17 mouse cellular contexts compared by ENCODE assay signal in genomic region chr2:113684847-113685246, GRCm38 (mm10).
A peak's percentile ranks its signal among the peaks of the same experiment; 100 is the strongest.
DNase-seq lines count a peak whose midpoint lies in the region; ATAC-seq and TF ChIP-seq lines count a peak whose summit lies in the region.
"Had no signal": no experiment of that assay in that cellular context is flagged by ENCODE, and none has a peak within 500 bp of the region (broad histone marks: within the 10 kb centered on the region; RNA-seq: fewer than 3 reads in every experiment).

No protein-coding gene starts in this region.

- no peak overlapping the region for H3K4me2 ChIP-seq in forebrain, embryonic 14.5 days (ENCODE audit: low read length)
- H3K4me2 ChIP-seq in hindbrain, embryonic 16.5 days (ENCODE audit: low read length), result no peak overlapping the region
- no peak overlapping the region for H3K4me2 ChIP-seq in hindbrain, embryonic 13.5 days
- H3K4me2 ChIP-seq in midbrain, embryonic 14.5 days (ENCODE audit: low read length), result no peak overlapping the region
- no peak overlapping the region for H3K4me2 ChIP-seq in midbrain, embryonic 11.5 days
- H3K4me2 ChIP-seq in midbrain, postnatal 0 days (ENCODE audit: low read depth, low read length, poor library complexity, severe bottlenecking), result no peak overlapping the region
- H3K4me2 ChIP-seq: embryonic facial prominence, embryonic 13.5 days; heart, embryonic 12.5 days; intestine, embryonic 15.5 days had no signal

- no peaks in the 10 kb centered on the region for H3K4me1 ChIP-seq in forebrain, embryonic 14.5 days (ENCODE audit: control insufficient read depth, insufficient read depth, low read length)
- no peaks in the 10 kb centered on the region for H3K4me1 ChIP-seq in forebrain, embryonic 10.5 days
- H3K4me1 ChIP-seq in hindbrain, embryonic 16.5 days (ENCODE audit: control insufficient read depth, insufficient read depth, low read depth, low read length), result no peaks in the 10 kb centered on the region
- 0 out of 2 replicates have a peak, but pooled peaks cover 3% of the 10 kb centered on the region for H3K4me1 ChIP-seq in hindbrain, embryonic 13.5 days (replicated peaks)
- no peaks in the 10 kb centered on the region for H3K4me1 ChIP-seq in midbrain, embryonic 14.5 days (ENCODE audit: control insufficient read depth, insufficient read depth, low read length)
- no peaks in the 10 kb centered on the region for H3K4me1 ChIP-seq in midbrain, embryonic 11.5 days (ENCODE audit: control insufficient read depth, insufficient read depth, low read length)
- no peaks in the 10 kb centered on the region for H3K4me1 ChIP-seq in midbrain, postnatal 0 days (ENCODE audit: insufficient read depth, low read length)
- H3K4me1 ChIP-seq: hindbrain, embryonic 10.5 days; intestine, embryonic 15.5 days had no signal

- H3K36me3 ChIP-seq in forebrain, embryonic 14.5 days (ENCODE audit: control insufficient read depth, insufficient read depth, low read length), result no peaks in the 10 kb centered on the region
- no peaks in the 10 kb centered on the region for H3K36me3 ChIP-seq in forebrain, embryonic 10.5 days (replicated peaks)
- no peaks in the 10 kb centered on the region for H3K36me3 ChIP-seq in hindbrain, embryonic 16.5 days (ENCODE audit: control insufficient read depth, insufficient read depth, low read length)
- H3K36me3 ChIP-seq in hindbrain, embryonic 13.5 days, result no peaks in the 10 kb centered on the region
- no peaks in the 10 kb centered on the region for H3K36me3 ChIP-seq in midbrain, embryonic 14.5 days (ENCODE audit: control insufficient read depth, insufficient read depth, low read length)
- no peaks in the 10 kb centered on the region for H3K36me3 ChIP-seq in midbrain, embryonic 11.5 days (ENCODE audit: control insufficient read depth, insufficient read depth, low read length)
- H3K36me3 ChIP-seq in midbrain, postnatal 0 days (ENCODE audit: insufficient read depth, low read length), result no peaks in the 10 kb centered on the region
- H3K36me3 ChIP-seq: embryonic facial prominence, embryonic 13.5 days; heart, embryonic 12.5 days; hindbrain, embryonic 10.5 days; intestine, embryonic 15.5 days had no signal

- no peak overlapping the region for H3K27ac ChIP-seq in forebrain, embryonic 14.5 days (ENCODE audit: low read depth, low read length)
- no peak overlapping the region for H3K27ac ChIP-seq in forebrain, embryonic 10.5 days
- no peak overlapping the region for H3K27ac ChIP-seq in hindbrain, embryonic 16.5 days (ENCODE audit: low read depth, low read length)
- no peak overlapping the region for H3K27ac ChIP-seq in hindbrain, embryonic 13.5 days
- no peak overlapping the region for H3K27ac ChIP-seq in midbrain, embryonic 14.5 days (replicated peaks; ENCODE audit: low read depth, low read length)
- no peak overlapping the region for H3K27ac ChIP-seq in midbrain, embryonic 11.5 days (ENCODE audit: low read depth, low read length)
- no peak overlapping the region; the same call in 1 of the 2 replicates for H3K27ac ChIP-seq in midbrain, postnatal 0 days (ENCODE audit: low read depth, low read length)
- H3K27ac ChIP-seq: embryonic facial prominence, embryonic 13.5 days; hindbrain, embryonic 10.5 days; intestine, embryonic 15.5 days had no signal

- H3K9me3 ChIP-seq in forebrain, embryonic 14.5 days (replicated peaks; ENCODE audit: control insufficient read depth, low read length), result no peaks in the 10 kb centered on the region
- no peaks in the 10 kb centered on the region for H3K9me3 ChIP-seq in forebrain, embryonic 10.5 days
- H3K9me3 ChIP-seq in hindbrain, embryonic 16.5 days (ENCODE audit: control insufficient read depth, low read length), result no peaks in the 10 kb centered on the region
- no peaks in the 10 kb centered on the region for H3K9me3 ChIP-seq in hindbrain, embryonic 13.5 days
- H3K9me3 ChIP-seq in midbrain, embryonic 14.5 days (ENCODE audit: control insufficient read depth, low read length), result no peaks in the 10 kb centered on the region
- H3K9me3 ChIP-seq in midbrain, embryonic 11.5 days (ENCODE audit: control insufficient read depth, low read length), result no peaks in the 10 kb centered on the region
- no peaks in the 10 kb centered on the region for H3K9me3 ChIP-seq in midbrain, postnatal 0 days (ENCODE audit: low read length)
- H3K9me3 ChIP-seq: embryonic facial prominence, embryonic 13.5 days; heart, embryonic 12.5 days; hindbrain, embryonic 10.5 days; intestine, embryonic 15.5 days had no signal

- peak; percentile 61; the same call in 1 of the 2 replicates for ATAC-seq in forebrain, embryonic 14.5 days
- ATAC-seq in hindbrain, embryonic 16.5 days, result peak; percentile 45; the same call in 1 of the 2 replicates
- no peak for ATAC-seq in hindbrain, embryonic 13.5 days (ENCODE audit: low FRiP score)
- ATAC-seq in midbrain, embryonic 14.5 days (ENCODE audit: low FRiP score, low TSS enrichment), result no peak
- no peak for ATAC-seq in midbrain, embryonic 11.5 days (ENCODE audit: low FRiP score)
- ATAC-seq in midbrain, postnatal 0 days (ENCODE audit: low FRiP score), result peak; percentile 81
- ATAC-seq: intestine, embryonic 15.5 days had no signal

- no peak for TF ChIP-seq CTCF in midbrain, postnatal 0 days (IDR thresholded peaks at IDR 0.05)

- no peaks in the 10 kb centered on the region for H3K27me3 ChIP-seq in forebrain, embryonic 14.5 days (replicated peaks; ENCODE audit: control insufficient read depth, insufficient read depth, low read length)
- H3K27me3 ChIP-seq in forebrain, embryonic 10.5 days (ENCODE audit: poor library complexity, severe bottlenecking), result no peaks in the 10 kb centered on the region
- H3K27me3 ChIP-seq in hindbrain, embryonic 16.5 days (replicated peaks; ENCODE audit: control insufficient read depth, insufficient read depth, low read length), result no peaks in the 10 kb centered on the region
- H3K27me3 ChIP-seq in hindbrain, embryonic 13.5 days, result no peaks in the 10 kb centered on the region
- no peaks in the 10 kb centered on the region for H3K27me3 ChIP-seq in midbrain, embryonic 14.5 days (ENCODE audit: control insufficient read depth, insufficient read depth, low read length)
- no peaks in the 10 kb centered on the region for H3K27me3 ChIP-seq in midbrain, embryonic 11.5 days (ENCODE audit: control insufficient read depth, insufficient read depth, low read length)
- H3K27me3 ChIP-seq in midbrain, postnatal 0 days (ENCODE audit: insufficient read depth, low read length), result no peaks in the 10 kb centered on the region
- H3K27me3 ChIP-seq: embryonic facial prominence, embryonic 13.5 days; intestine, embryonic 15.5 days had no signal

- no peak overlapping the region for H3K4me3 ChIP-seq in forebrain, embryonic 14.5 days (ENCODE audit: low read depth, low read length)
- no peak overlapping the region for H3K4me3 ChIP-seq in forebrain, embryonic 10.5 days
- no peak overlapping the region for H3K4me3 ChIP-seq in hindbrain, embryonic 16.5 days (ENCODE audit: low read length)
- no peak overlapping the region for H3K4me3 ChIP-seq in hindbrain, embryonic 13.5 days
- no peak overlapping the region for H3K4me3 ChIP-seq in midbrain, embryonic 14.5 days (replicated peaks; ENCODE audit: low read depth, low read length)
- no peak overlapping the region for H3K4me3 ChIP-seq in midbrain, embryonic 11.5 days (ENCODE audit: low read depth, low read length)
- H3K4me3 ChIP-seq in midbrain, postnatal 0 days (ENCODE audit: low read depth, low read length), result no peak overlapping the region
- H3K4me3 ChIP-seq: embryonic facial prominence, embryonic 13.5 days; heart, embryonic 12.5 days; hindbrain, embryonic 10.5 days; intestine, embryonic 15.5 days had no signal

- H3K9ac ChIP-seq in forebrain, embryonic 14.5 days (ENCODE audit: low read length), result no peak overlapping the region
- no peak overlapping the region for H3K9ac ChIP-seq in hindbrain, embryonic 16.5 days (ENCODE audit: low read depth, low read length)
- H3K9ac ChIP-seq in hindbrain, embryonic 13.5 days, result no peak overlapping the region
- H3K9ac ChIP-seq in midbrain, embryonic 14.5 days (replicated peaks; ENCODE audit: low read length), result no peak overlapping the region
- H3K9ac ChIP-seq in midbrain, embryonic 11.5 days (ENCODE audit: low read length), result no peak overlapping the region
- no peak overlapping the region for H3K9ac ChIP-seq in midbrain, postnatal 0 days (replicated peaks; ENCODE audit: low read length, poor library complexity, severe bottlenecking)
- H3K9ac ChIP-seq: embryonic facial prominence, embryonic 13.5 days; heart, embryonic 12.5 days; intestine, embryonic 15.5 days had no signal

- WGBS in forebrain, embryonic 14.5 days, result 79% methylated on average over 1 of the region's 1 CpGs
- WGBS in forebrain, embryonic 10.5 days, result 89% methylated on average over 1 of the region's 1 CpGs
- WGBS in hindbrain, embryonic 16.5 days, result 69% methylated on average over 1 of the region's 1 CpGs
- 88% methylated on average over 1 of the region's 1 CpGs for WGBS in hindbrain, embryonic 13.5 days
- WGBS in midbrain, embryonic 14.5 days, result 75% methylated on average over 1 of the region's 1 CpGs
- 88% methylated on average over 1 of the region's 1 CpGs for WGBS in midbrain, embryonic 11.5 days
- WGBS in midbrain, postnatal 0 days, result 52% methylated on average over 1 of the region's 1 CpGs

- DNase-seq in forebrain, embryonic 14.5 days (ENCODE audit: low spot score), result peak; percentile 44
- no peak for DNase-seq in forebrain, embryonic 10.5 days (ENCODE audit: extremely low spot score, low spot score)
- DNase-seq in midbrain, embryonic 14.5 days, result peak; percentile 59
- no peak for DNase-seq in midbrain, embryonic 11.5 days (ENCODE audit: low spot score, missing footprints)
- DNase-seq in midbrain, postnatal 0 days (ENCODE audit: low spot score), result peak; percentile 36
- no peak for DNase-seq in embryo, embryonic 9.5 days (ENCODE audit: extremely low spot score)
- DNase-seq: adrenal gland, postnatal 10 days; cerebellum, adult 11-12 months; cerebellum, adult 9-10 months; cerebellum, postnatal 25 days; gastrocnemius, postnatal 10 days had no signal

Comparison
In these comparisons a context has a peak if more than half of its experiments do, and no peak if none do; other contexts are left out.
1. ATAC-seq: peak in forebrain, embryonic 14.5 days (single experiment), hindbrain, embryonic 16.5 days (single experiment) and midbrain, postnatal 0 days (single experiment); none in hindbrain, embryonic 13.5 days (single experiment), midbrain, embryonic 14.5 days (single experiment) and midbrain, embryonic 11.5 days (single experiment).
2. DNase-seq: peak in forebrain, embryonic 14.5 days (single experiment), midbrain, embryonic 14.5 days (single experiment) and midbrain, postnatal 0 days (single experiment); none in forebrain, embryonic 10.5 days (single experiment), midbrain, embryonic 11.5 days (single experiment) and embryo, embryonic 9.5 days (single experiment).